Mouse (Mus musculus): ENCODE measurements around the gene Slc38a8. TPM values are rescaled to one million over a fixed set of nuclear protein-coding genes. Genes with fewer than 3 reads are reported as not detected.

The Slc38a8 gene
- polyA plus RNA-seq, 1 experiment: not detected

GRCm38 (mm10) chr8:119466105-119466504 lies 35.4 kb downstream of the Slc38a8 start:
- WGBS: 6% methylated on average over 18 of the region's 18 CpGs
- TF ChIP-seq POLR2A (IDR thresholded peaks at IDR 0.05; ENCODE audit: low read depth, low read length) (no peak), CTCF (conservative IDR thresholded peaks at IDR 0.05; ENCODE audit: insufficient read depth, insufficient read length, low read depth, low read length) (no peak)

GRCm38 (mm10) chr8:119463709-119464108 lies 37.8 kb downstream of the Slc38a8 start:
- TF ChIP-seq POLR2A (IDR thresholded peaks at IDR 0.05; ENCODE audit: low read depth, low read length): no peak
- TF ChIP-seq CTCF (conservative IDR thresholded peaks at IDR 0.05; ENCODE audit: insufficient read depth, insufficient read length, low read depth, low read length): no peak
- no peak overlapping the region for H3K4me3 ChIP-seq (ENCODE audit: insufficient read depth, low read depth, low read length)
- DNase-seq: no peak
- H3K27ac ChIP-seq (ENCODE audit: insufficient read depth, low read depth, low read length): no peak overlapping the region
- no peaks in the 10 kb centered on the region for H3K4me1 ChIP-seq (ENCODE audit: control insufficient read depth, insufficient read depth, low read length)
- WGBS: 47% methylated on average over 7 of the region's 7 CpGs
- H3K36me3 ChIP-seq (ENCODE audit: control insufficient read depth, insufficient read depth, low read length): no peaks in the 10 kb centered on the region
- H3K27me3 ChIP-seq (replicated peaks; ENCODE audit: control insufficient read depth, insufficient read depth, low read length): no peaks in the 10 kb centered on the region

More at GRCm38 (mm10) chr8:119466105-119466504, 35.4 kb downstream of the Slc38a8 start:
- Histone ChIP-seq H3K4me1 (ENCODE audit: control insufficient read depth, insufficient read depth, low read length) (no peaks in the 10 kb centered on the region), H3K4me3 (ENCODE audit: insufficient read depth, low read depth, low read length) (no peak overlapping the region), H3K27ac (ENCODE audit: insufficient read depth, low read depth, low read length) (no peak overlapping the region), H3K36me3 (ENCODE audit: control insufficient read depth, insufficient read depth, low read length) (no peaks in the 10 kb centered on the region), H3K27me3 (replicated peaks; ENCODE audit: control insufficient read depth, insufficient read depth, low read length) (no peaks in the 10 kb centered on the region)
- no peak for DNase-seq

DNA sequence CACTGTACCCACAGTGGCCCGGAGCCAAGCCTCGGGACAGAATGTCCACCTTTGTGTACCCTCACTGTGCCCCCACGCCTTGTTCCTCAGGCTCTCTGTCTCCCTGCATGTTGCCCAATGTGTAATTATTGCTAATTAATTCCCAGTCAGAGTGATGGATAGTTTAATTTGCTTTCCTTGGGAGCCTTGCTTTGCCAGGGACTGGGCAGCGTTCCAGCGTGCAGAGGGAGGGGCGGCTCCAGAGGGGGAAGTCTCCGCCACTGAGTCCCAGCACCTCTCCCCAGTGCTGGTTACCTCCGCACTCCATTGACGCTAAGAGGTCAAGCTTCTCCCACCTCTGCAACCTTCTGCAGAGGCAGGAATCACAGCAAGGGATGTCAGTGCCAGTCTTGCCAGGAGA lies 40.1 kb downstream of the Slc38a8 start:
- no peak overlapping the region for H3K27ac ChIP-seq (ENCODE audit: insufficient read depth, low read depth, low read length)
- no peak for TF ChIP-seq CTCF (conservative IDR thresholded peaks at IDR 0.05; ENCODE audit: insufficient read depth, insufficient read length, low read depth, low read length)
- TF ChIP-seq POLR2A (IDR thresholded peaks at IDR 0.05; ENCODE audit: low read depth, low read length): no peak
- H3K4me1 ChIP-seq (ENCODE audit: control insufficient read depth, insufficient read depth, low read length): no peaks in the 10 kb centered on the region
- WGBS: 33% methylated on average over 9 of the region's 9 CpGs
- no peak overlapping the region for H3K4me3 ChIP-seq (ENCODE audit: insufficient read depth, low read depth, low read length)
- no peak for DNase-seq
- no peaks in the 10 kb centered on the region for H3K36me3 ChIP-seq (ENCODE audit: control insufficient read depth, insufficient read depth, low read length)
- H3K27me3 ChIP-seq (replicated peaks; ENCODE audit: control insufficient read depth, insufficient read depth, low read length): no peaks in the 10 kb centered on the region

DNA sequence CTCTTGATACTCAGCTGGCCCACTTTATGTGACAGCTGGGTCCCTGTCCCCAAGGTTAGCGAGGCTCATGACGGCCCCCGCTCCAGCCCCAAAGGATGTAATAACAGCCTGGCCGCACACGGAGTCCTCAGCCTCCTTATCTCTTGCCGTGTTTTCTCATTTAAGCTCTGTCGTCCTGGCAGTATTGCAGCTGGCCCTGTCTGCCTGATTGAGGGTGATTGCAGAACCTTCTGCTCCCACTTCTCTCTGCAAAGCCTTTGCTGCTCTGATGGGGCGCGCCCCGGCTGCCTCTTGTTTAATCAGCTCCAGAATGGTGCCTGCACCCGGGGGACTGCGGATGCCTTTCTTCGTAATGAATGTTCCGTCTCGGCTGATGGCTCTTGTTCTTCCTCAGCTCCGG lies 41.8 kb downstream of the Slc38a8 start:
- DNase-seq: no peak
- no peaks in the 10 kb centered on the region for H3K4me1 ChIP-seq (ENCODE audit: control insufficient read depth, insufficient read depth, low read length)
- H3K27me3 ChIP-seq (replicated peaks; ENCODE audit: control insufficient read depth, insufficient read depth, low read length): no peaks in the 10 kb centered on the region
- no peak overlapping the region for H3K27ac ChIP-seq (ENCODE audit: insufficient read depth, low read depth, low read length)
- 23% methylated on average over 16 of the region's 16 CpGs for WGBS
- H3K36me3 ChIP-seq (ENCODE audit: control insufficient read depth, insufficient read depth, low read length): no peaks in the 10 kb centered on the region
- no peak overlapping the region for H3K4me3 ChIP-seq (ENCODE audit: insufficient read depth, low read depth, low read length)
- no peak for TF ChIP-seq POLR2A (IDR thresholded peaks at IDR 0.05; ENCODE audit: low read depth, low read length)
- TF ChIP-seq CTCF (conservative IDR thresholded peaks at IDR 0.05; ENCODE audit: insufficient read depth, insufficient read length, low read depth, low read length): no peak

GRCm38 (mm10) chr8:119456045-119456444 lies 45.5 kb downstream of the Slc38a8 start:
- no peaks in the 10 kb centered on the region for H3K27me3 ChIP-seq (replicated peaks; ENCODE audit: control insufficient read depth, insufficient read depth, low read length)
- H3K4me1 ChIP-seq (ENCODE audit: control insufficient read depth, insufficient read depth, low read length): no peaks in the 10 kb centered on the region
- no peak overlapping the region for H3K4me3 ChIP-seq (ENCODE audit: insufficient read depth, low read depth, low read length)
- WGBS: 78% methylated on average over 5 of the region's 5 CpGs
- no peak overlapping the region for H3K27ac ChIP-seq (ENCODE audit: insufficient read depth, low read depth, low read length)
- no peak for TF ChIP-seq POLR2A (IDR thresholded peaks at IDR 0.05; ENCODE audit: low read depth, low read length)
- TF ChIP-seq CTCF (conservative IDR thresholded peaks at IDR 0.05; ENCODE audit: insufficient read depth, insufficient read length, low read depth, low read length): no peak
- H3K36me3 ChIP-seq (ENCODE audit: control insufficient read depth, insufficient read depth, low read length): no peaks in the 10 kb centered on the region
- no peak for DNase-seq

- H3K4me3 ChIP-seq (ENCODE audit: insufficient read depth, low read depth, low read length): no peak overlapping the region
- no peak overlapping the region for H3K27ac ChIP-seq (ENCODE audit: insufficient read depth, low read depth, low read length)
- DNase-seq: no peak
- H3K36me3 ChIP-seq (ENCODE audit: control insufficient read depth, insufficient read depth, low read length): no peaks in the 10 kb centered on the region
- no peak for TF ChIP-seq POLR2A (IDR thresholded peaks at IDR 0.05; ENCODE audit: low read depth, low read length)
- TF ChIP-seq CTCF (conservative IDR thresholded peaks at IDR 0.05; ENCODE audit: insufficient read depth, insufficient read length, low read depth, low read length): no peak
- H3K27me3 ChIP-seq (replicated peaks; ENCODE audit: control insufficient read depth, insufficient read depth, low read length): no peaks in the 10 kb centered on the region
- 91% methylated on average over 5 of the region's 5 CpGs for WGBS
- no peaks in the 10 kb centered on the region for H3K4me1 ChIP-seq (ENCODE audit: control insufficient read depth, insufficient read depth, low read length)
These were observed 48.6 kb downstream of the Slc38a8 start for GRCm38 (mm10) chr8:119452919-119453318.

- WGBS: 91% methylated on average over 4 of the region's 4 CpGs
- TF ChIP-seq POLR2A (IDR thresholded peaks at IDR 0.05; ENCODE audit: low read depth, low read length) (no peak), CTCF (conservative IDR thresholded peaks at IDR 0.05; ENCODE audit: insufficient read depth, insufficient read length, low read depth, low read length) (no peak)
These were observed 50.4 kb downstream of the Slc38a8 start for GRCm38 (mm10) chr8:119451131-119451530.

More at GRCm38 (mm10) chr8:119451131-119451530, 50.4 kb downstream of the Slc38a8 start:
- no peak overlapping the region for H3K4me3 ChIP-seq (ENCODE audit: insufficient read depth, low read depth, low read length)
- H3K27me3 ChIP-seq (replicated peaks; ENCODE audit: control insufficient read depth, insufficient read depth, low read length): no peaks in the 10 kb centered on the region
- no peaks in the 10 kb centered on the region for H3K4me1 ChIP-seq (ENCODE audit: control insufficient read depth, insufficient read depth, low read length)
- H3K36me3 ChIP-seq (ENCODE audit: control insufficient read depth, insufficient read depth, low read length): no peaks in the 10 kb centered on the region
- H3K27ac ChIP-seq (ENCODE audit: insufficient read depth, low read depth, low read length): no peak overlapping the region
- DNase-seq: no peak
